8 mouse cellular contexts compared by ENCODE assay signal in the genomic region with DNA sequence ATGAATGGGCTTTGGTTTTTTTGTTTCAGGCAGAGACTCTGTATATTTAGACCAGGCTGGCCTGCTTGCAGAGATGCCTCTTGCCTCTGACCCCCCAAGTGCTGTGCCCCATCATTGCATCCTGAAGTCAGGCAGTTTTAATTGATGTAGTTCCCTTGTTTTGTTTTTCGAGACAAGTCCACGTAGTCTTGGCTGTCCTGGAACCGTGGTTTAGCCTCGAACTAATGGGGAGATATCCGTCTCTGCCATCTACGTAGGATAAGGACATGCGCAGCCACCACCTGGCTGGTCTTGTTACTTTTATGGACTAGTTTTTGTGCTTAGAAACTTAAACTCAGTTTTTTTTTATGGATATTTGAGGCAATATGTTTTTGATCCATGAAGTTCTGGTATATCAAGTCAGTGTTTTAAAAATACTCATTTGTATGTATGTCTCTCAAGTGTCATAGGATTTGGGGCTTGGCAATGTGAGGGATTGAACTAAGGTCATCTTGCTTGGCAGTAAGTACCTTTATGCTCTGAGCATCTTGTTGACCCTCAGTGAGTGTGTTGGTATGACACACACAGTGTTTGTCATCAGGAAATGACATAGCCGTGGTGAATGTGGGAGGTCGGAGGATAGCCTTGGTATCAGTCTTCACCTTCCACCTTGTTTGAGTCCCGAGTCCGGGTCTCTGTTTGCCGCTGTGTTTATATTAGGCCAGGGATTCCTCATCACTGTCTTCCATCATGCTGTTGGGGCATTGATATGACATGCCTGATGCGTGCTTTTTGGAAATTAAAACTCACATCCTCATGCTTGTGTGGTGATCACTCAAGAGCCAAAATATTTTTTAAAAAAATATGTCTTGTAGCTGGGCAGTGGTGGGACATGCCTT. TPM values are rescaled to one million over a fixed set of nuclear protein-coding genes. Genes with fewer than 3 reads are reported as not detected.
A peak's percentile ranks its signal among the peaks of the same experiment; 100 is the strongest.
DNase-seq lines count a peak whose midpoint lies in the region; ATAC-seq and TF ChIP-seq lines count a peak whose summit lies in the region.

No protein-coding gene starts in this region.

- 58% methylated on average over 13 of the region's 13 CpGs for WGBS in hindbrain, embryonic 14.5 days
- 54% methylated on average over 13 of the region's 13 CpGs for WGBS in midbrain, embryonic 16.5 days

- no peaks in the 10 kb centered on the region for H3K9me3 ChIP-seq in hindbrain, embryonic 14.5 days (ENCODE audit: control insufficient read depth, low read length)
- no peaks in the 10 kb centered on the region for H3K9me3 ChIP-seq in midbrain, embryonic 16.5 days (replicated peaks; ENCODE audit: control insufficient read depth, low read length, poor library complexity, severe bottlenecking)

- H3K36me3 ChIP-seq in hindbrain, embryonic 14.5 days (replicated peaks; ENCODE audit: control insufficient read depth, insufficient read depth) = peaks cover 48% of the 10 kb centered on the region
- peaks cover 18% of the 10 kb centered on the region for H3K36me3 ChIP-seq in midbrain, embryonic 16.5 days (ENCODE audit: control insufficient read depth, insufficient read depth, low read length)

- H3K4me3 ChIP-seq in layer of hippocampus, adult 2 months = peak overlapping the region; percentile 70
- H3K4me3 ChIP-seq in brown adipose tissue, adult 24 weeks (ENCODE audit: insufficient read depth, low read depth, low read length) = peak overlapping the region; percentile 89
- H3K4me3 ChIP-seq in hindbrain, embryonic 14.5 days (replicated peaks; ENCODE audit: low read length) = peak overlapping the region; percentile 98
- H3K4me3 ChIP-seq in midbrain, embryonic 16.5 days (ENCODE audit: low read depth, low read length) = peak overlapping the region; percentile 99

- ATAC-seq in hindbrain, embryonic 14.5 days (ENCODE audit: low FRiP score) = no peak
- no peak for ATAC-seq in midbrain, embryonic 16.5 days

- no peaks in the 10 kb centered on the region for H3K27me3 ChIP-seq in hindbrain, embryonic 14.5 days (ENCODE audit: control insufficient read depth, insufficient read depth, low read length)
- no peaks in the 10 kb centered on the region for H3K27me3 ChIP-seq in midbrain, embryonic 16.5 days (ENCODE audit: control insufficient read depth, insufficient read depth, low read depth, low read length)

- H3K9ac ChIP-seq in hindbrain, embryonic 14.5 days = peak overlapping the region; percentile 96
- H3K9ac ChIP-seq in midbrain, embryonic 16.5 days (ENCODE audit: low read depth, low read length) = peak overlapping the region; percentile 98

- no peak for DNase-seq in layer of hippocampus, adult 2 months (ENCODE audit: low spot score in 2 of 2)
- DNase-seq in layer of hippocampus, adult 9-11 months = no peak
- no peak for DNase-seq in hindbrain, embryonic 14.5 days (ENCODE audit: low spot score)
- DNase-seq in gastrocnemius, postnatal 25 days = no peak
- DNase-seq in layer of hippocampus, adult 8-10 months (ENCODE audit: low spot score in 2 of 2) = no peak
- no peak for DNase-seq in kidney, postnatal 4 days

- peak overlapping the region; percentile 91; the same call in 1 of the 2 replicates for H3K27ac ChIP-seq in layer of hippocampus, adult 2 months
- H3K27ac ChIP-seq in brown adipose tissue, adult 24 weeks (replicated peaks; ENCODE audit: low read depth, low read length) = peak overlapping the region; percentile 96
- peak overlapping the region; percentile 98 for H3K27ac ChIP-seq in hindbrain, embryonic 14.5 days
- H3K27ac ChIP-seq in midbrain, embryonic 16.5 days (ENCODE audit: low read length) = peak overlapping the region; percentile 98

- no peak for TF ChIP-seq CTCF in layer of hippocampus, adult 2 months (conservative IDR thresholded peaks at IDR 0.05)

- peaks cover 5% of the 10 kb centered on the region for H3K4me1 ChIP-seq in brown adipose tissue, adult 24 weeks (ENCODE audit: control insufficient read depth, insufficient read depth, insufficient read length, low read length)
- H3K4me1 ChIP-seq in hindbrain, embryonic 14.5 days (replicated peaks; ENCODE audit: control insufficient read depth, insufficient read depth, low read length) = peaks cover 23% of the 10 kb centered on the region
- H3K4me1 ChIP-seq in midbrain, embryonic 16.5 days (ENCODE audit: control insufficient read depth, insufficient read depth, low read length) = peaks cover 21% of the 10 kb centered on the region

- peak overlapping the region; percentile 99 for H3K4me2 ChIP-seq in hindbrain, embryonic 14.5 days (replicated peaks)
- H3K4me2 ChIP-seq in midbrain, embryonic 16.5 days (ENCODE audit: low read length) = peak overlapping the region; percentile 96

RNA-seq across cellular contexts. Expression of a gene that starts 1.4 kb away (rescaled TPM):
- total RNA-seq in layer of hippocampus, adult 2 months (2021) = 10 to 100 TPM; 55.1 to 55.5 TPM
- polyA plus RNA-seq in brown adipose tissue, adult 24 weeks (2012; ENCODE audit: insufficient read depth, insufficient read length, missing spikeins) = 17.1 and 28.6 TPM in 2 replicates
- 79.3 and 86.7 TPM in 2 replicates for polyA plus RNA-seq in hindbrain, embryonic 14.5 days (2014; fragmentation: Nextera tagmentation; extraction: Ambion mirVana)
- polyA plus RNA-seq in midbrain, embryonic 16.5 days (2015; fragmentation: Nextera tagmentation; extraction: Ambion mirVana) = 84.4 and 94.9 TPM in 2 replicates
- total RNA-seq in gastrocnemius, postnatal 25 days (2021) = 10 to 100 TPM; 22.6 to 23.0 TPM
- 10 to 100 TPM; 47.5 to 69.8 (median 54.1) TPM for total RNA-seq in layer of hippocampus, adult 8-10 months (2022)

RNA-seq across cellular contexts. Expression of a gene that starts 29.7 kb away (rescaled TPM):
- total RNA-seq in layer of hippocampus, adult 2 months (2021) = 10 to 100 TPM; 40.8 to 44.2 TPM
- polyA plus RNA-seq in brown adipose tissue, adult 24 weeks (2012; ENCODE audit: insufficient read depth, insufficient read length, missing spikeins) = 22.5 and 27.8 TPM in 2 replicates
- polyA plus RNA-seq in hindbrain, embryonic 14.5 days (2014; fragmentation: Nextera tagmentation; extraction: Ambion mirVana) = 66.4 and 66.6 TPM in 2 replicates
- 59.4 and 65.6 TPM in 2 replicates for polyA plus RNA-seq in midbrain, embryonic 16.5 days (2015; fragmentation: Nextera tagmentation; extraction: Ambion mirVana)
- 10 to 100 TPM; 18.4 to 18.7 TPM for total RNA-seq in gastrocnemius, postnatal 25 days (2021)
- total RNA-seq in layer of hippocampus, adult 8-10 months (2022) = 10 to 100 TPM; 39.5 to 44.0 (median 43.6) TPM

RNA-seq across cellular contexts. Expression of a gene that starts 34.0 kb away (rescaled TPM):
- not detected for total RNA-seq in layer of hippocampus, adult 2 months (2021)
- not detected in 2 replicates for polyA plus RNA-seq in brown adipose tissue, adult 24 weeks (2012; ENCODE audit: insufficient read depth, insufficient read length, missing spikeins)
- not detected in 2 replicates for polyA plus RNA-seq in hindbrain, embryonic 14.5 days (2014; fragmentation: Nextera tagmentation; extraction: Ambion mirVana)
- not detected in 2 replicates for polyA plus RNA-seq in midbrain, embryonic 16.5 days (2015; fragmentation: Nextera tagmentation; extraction: Ambion mirVana)
- total RNA-seq in gastrocnemius, postnatal 25 days (2021) = not detected
- total RNA-seq in layer of hippocampus, adult 8-10 months (2022) = not detected
